Mouse (Mus musculus) cerebellum, adult 2 months (tissue): ENCODE results near the gene Gm28230. TPM values are rescaled to one million over a fixed set of nuclear protein-coding genes. Genes with fewer than 3 reads are reported as not detected.

ENCODE experiments used
- DNase-seq, 2 experiments: peaks; one replicate each; pipeline ENCODE4 v3.0.0; 2021
- H3K27ac ChIP-seq: fragments of 200-500 bp; 2 replicates; pipeline ENCODE4 v1.5.1; 2012; ENCODE audit warnings: low read length, control low read depth, inconsistent platforms; ENCODE audit not compliant: insufficient read depth
- H3K27me3 ChIP-seq: fragments of 200-500 bp; 2 replicates; pipeline ENCODE4 v1.6.1; 2012; ENCODE audit warnings: inconsistent platforms, mild to moderate bottlenecking, low read length, moderate library complexity; ENCODE audit not compliant: control insufficient read depth, insufficient read depth
- H3K4me1 ChIP-seq: fragments of 200-500 bp; 2 replicates; pipeline ENCODE4 v1.6.1; 2011; ENCODE audit warnings: low read length; ENCODE audit not compliant: control insufficient read depth, insufficient read depth
- H3K4me3 ChIP-seq: fragments of 200-500 bp; replicated peaks from 2 replicates; pipeline ENCODE3; 2011; ENCODE audit warnings: mild to moderate bottlenecking, low read depth, low read length, control low read depth; ENCODE audit not compliant: insufficient read depth
- CTCF ChIP-seq: fragments of 200-500 bp; IDR thresholded peaks from 2 replicates; pipeline ENCODE4 v1.5.1; 2011; ENCODE audit warnings: low read depth, mild to moderate bottlenecking, control low read depth, low read length, moderate library complexity, borderline replicate concordance; ENCODE audit not compliant: insufficient read depth
- POLR2A ChIP-seq: fragments of 200-500 bp; IDR thresholded peaks from 2 replicates; pipeline ENCODE4 v1.6.1; 2011; ENCODE audit warnings: low read length, control low read depth, borderline replicate concordance; ENCODE audit not compliant: insufficient read depth
- WGBS: fragments of 180-500 bp; shearing (Covaris S2); methylation state at CpG from one replicate; pipeline ENCODE4 v1.1.7; 2018; 5-methylcytosine and 5-hydroxymethylcytosine counted together
- polyA plus RNA-seq: library from polyadenylated mRNA; depleted of rRNA; stranded (reverse); fragments of >200 nt; gene quantifications from 2 replicates; pipeline ENCODE4 v1.2.3, GENCODE M21; 2012

Gm28230 gene
- polyA plus RNA-seq, 1 experiment, result 0.16 TPM

DNA sequence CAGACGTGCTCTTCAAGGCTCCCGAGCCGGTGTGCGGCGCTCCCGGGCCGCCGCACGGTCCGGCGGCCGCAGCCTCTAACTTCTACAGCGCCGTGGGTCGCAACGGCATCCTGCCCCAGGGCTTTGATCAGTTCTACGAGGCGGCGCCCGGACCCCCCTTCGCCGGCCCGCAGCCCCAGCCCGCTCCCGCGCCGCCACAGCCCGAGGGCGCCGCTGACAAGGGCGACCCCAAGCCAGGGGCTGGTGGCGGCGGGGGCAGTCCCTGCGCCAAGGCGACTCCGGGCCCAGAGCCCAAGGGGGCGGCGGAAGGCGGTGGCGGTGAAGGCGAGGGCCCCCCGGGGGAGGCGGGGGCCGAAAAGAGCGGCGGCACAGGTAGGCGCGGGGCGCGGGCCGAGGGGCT lies 43.7 kb upstream of the Gm28230 start:
- Histone ChIP-seq H3K4me3 (no peak overlapping the region), H3K27ac (no peak overlapping the region), H3K27me3 (peaks cover 19% of the 10 kb centered on the region; the same call in 1 of the 2 replicates), H3K4me1 (no peaks in the 10 kb centered on the region)
- 2% methylated on average over 51 of the region's 51 CpGs for WGBS
- TF ChIP-seq CTCF (no peak), POLR2A (no peak)
- no peak for DNase-seq

DNA sequence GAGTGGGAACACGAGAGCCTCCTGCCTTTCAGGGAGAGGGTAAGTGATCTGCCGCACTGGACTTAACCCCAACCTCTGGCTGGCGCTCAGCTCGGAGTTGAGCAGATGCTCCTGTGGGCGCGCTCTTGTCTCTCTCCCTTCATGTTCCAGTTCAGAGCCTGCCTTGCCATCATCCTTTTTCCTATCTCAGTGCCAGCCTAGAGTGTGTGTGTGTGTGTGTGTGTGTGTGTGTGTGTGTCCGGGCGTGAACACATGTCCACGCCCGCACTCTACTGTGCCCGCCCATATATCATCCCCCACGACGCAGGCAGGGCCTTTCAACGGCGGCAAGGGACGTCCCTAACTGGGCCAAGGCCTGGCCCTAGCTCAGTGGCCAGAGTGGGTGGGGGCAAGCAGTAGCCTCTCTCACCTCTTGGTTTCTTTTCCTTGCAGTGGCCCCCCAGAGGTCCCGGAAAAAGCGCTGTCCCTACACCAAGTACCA lies 43.0 kb upstream of the Gm28230 start:
- Histone ChIP-seq H3K4me3 (no peak overlapping the region), H3K27ac (no peak overlapping the region), H3K27me3 (peaks cover 20% of the 10 kb centered on the region; the same call in 1 of the 2 replicates), H3K4me1 (no peaks in the 10 kb centered on the region)
- WGBS, result 3% methylated on average over 18 of the region's 18 CpGs
- TF ChIP-seq POLR2A (no peak), CTCF (no peak)
- no peak for DNase-seq

DNA sequence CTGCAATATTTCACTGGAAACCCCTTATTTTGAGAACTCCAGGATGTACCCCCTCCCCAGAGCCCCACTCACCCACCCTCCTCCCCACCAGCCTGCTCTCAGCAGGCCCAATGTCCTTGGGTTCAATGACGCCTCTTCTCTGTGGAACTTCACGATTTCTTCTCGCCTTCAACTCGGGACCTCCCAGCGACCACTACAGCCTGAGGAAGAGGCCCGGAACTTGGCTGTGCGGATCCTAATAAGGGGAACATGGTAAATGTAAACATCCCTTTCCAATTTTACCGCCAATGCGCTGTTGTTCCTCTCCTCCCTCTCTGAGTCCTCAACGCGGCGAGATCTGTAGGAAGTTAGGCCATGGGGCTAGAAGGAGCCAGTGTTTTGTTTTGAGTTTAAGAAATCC lies 42.4 kb upstream of the Gm28230 start:
- TF ChIP-seq CTCF (no peak), POLR2A (no peak)
- Histone ChIP-seq H3K4me3 (no peak overlapping the region), H3K4me1 (no peaks in the 10 kb centered on the region), H3K27me3 (peaks cover 18% of the 10 kb centered on the region; the same call in 1 of the 2 replicates), H3K27ac (no peak overlapping the region)
- 3% methylated on average over 12 of the region's 12 CpGs for WGBS
- DNase-seq, result no peak

GRCm38 (mm10) chr2:74685059-74685603 lies 41.4 kb upstream of the Gm28230 start:
- TF ChIP-seq CTCF (no peak), POLR2A (no peak)
- 15% methylated on average over 4 of the region's 4 CpGs for WGBS
- H3K4me3 ChIP-seq, result no peak overlapping the region
- H3K4me1 ChIP-seq, result no peaks in the 10 kb centered on the region
- H3K27me3 ChIP-seq, result peaks cover 18% of the 10 kb centered on the region; the same call in 1 of the 2 replicates
- no peak overlapping the region for H3K27ac ChIP-seq
- DNase-seq, result no peak

GRCm38 (mm10) chr2:74686301-74686987 lies 40.1 kb upstream of the Gm28230 start:
- no peak for DNase-seq
- 9% methylated on average over 17 of the region's 17 CpGs for WGBS
- peak; percentile 15; the same call in 1 of the 2 replicates for TF ChIP-seq CTCF
- no peak for TF ChIP-seq POLR2A
- Histone ChIP-seq H3K27ac (no peak overlapping the region), H3K4me3 (no peak overlapping the region), H3K27me3 (peaks cover 21% of the 10 kb centered on the region; the same call in 1 of the 2 replicates), H3K4me1 (no peaks in the 10 kb centered on the region)

DNA sequence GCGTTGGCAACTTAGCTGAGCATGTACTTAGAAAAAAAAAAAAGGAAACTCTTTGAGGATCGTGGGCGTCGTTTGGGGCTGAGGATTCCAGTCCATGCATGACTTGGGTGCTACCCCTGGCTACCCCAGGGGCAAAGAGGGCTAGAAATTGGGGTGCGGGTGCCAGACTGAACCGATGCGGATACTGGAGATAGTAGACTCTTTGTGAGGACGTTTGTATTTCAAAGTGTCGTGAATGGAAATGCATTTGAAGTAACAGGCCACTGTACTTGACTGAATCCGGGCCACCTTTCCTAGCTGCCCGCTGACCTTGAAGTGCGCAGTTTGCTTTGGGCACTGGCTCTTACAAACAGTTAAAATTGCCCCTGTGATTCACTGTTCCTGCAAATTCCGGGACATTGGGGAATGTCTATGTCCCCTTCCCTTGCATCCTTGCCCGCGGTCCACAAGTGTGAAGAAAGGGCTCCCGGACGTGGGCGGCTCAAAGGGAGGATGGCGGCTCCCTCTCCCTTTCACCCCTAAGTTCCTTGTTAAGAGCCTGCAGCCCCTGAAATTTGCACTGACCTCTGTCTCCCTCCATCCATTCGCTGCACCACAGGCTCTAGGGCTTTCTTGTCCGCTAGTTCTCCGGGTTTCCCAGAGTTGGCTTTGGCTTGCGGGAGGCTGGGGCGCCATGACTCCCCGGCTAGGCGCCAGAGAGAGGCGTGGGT lies 39.4 kb upstream of the Gm28230 start:
- Histone ChIP-seq H3K4me1 (no peaks in the 10 kb centered on the region), H3K4me3 (no peak overlapping the region), H3K27me3 (peaks cover 24% of the 10 kb centered on the region; the same call in 1 of the 2 replicates), H3K27ac (no peak overlapping the region)
- 4% methylated on average over 27 of the region's 27 CpGs for WGBS
- no peak for DNase-seq
- TF ChIP-seq CTCF, result no peak
- TF ChIP-seq POLR2A, result no peak

- WGBS, result 2% methylated on average over 31 of the region's 31 CpGs
- H3K4me3 ChIP-seq, result no peak overlapping the region
- peaks cover 25% of the 10 kb centered on the region; the same call in 1 of the 2 replicates for H3K27me3 ChIP-seq
- DNase-seq, result no peak
- no peaks in the 10 kb centered on the region for H3K4me1 ChIP-seq
- no peak for TF ChIP-seq CTCF
- no peak for TF ChIP-seq POLR2A
- H3K27ac ChIP-seq, result no peak overlapping the region
These were observed 38.6 kb upstream of the Gm28230 start for GRCm38 (mm10) chr2:74687698-74688555.
